Mouse (Mus musculus) CH12.LX (cell line): Measurements from ENCODE around the gene Atp5c1.

Experiments used
- CTCF ChIP-seq, 2 experiments: IDR thresholded peaks in 1 of 2; conservative IDR thresholded peaks in 1 of 2; 2 replicates each; pipeline ENCODE4 v1.5.1; 2011 to 2012; ENCODE audit warnings: low read depth in 2 of 2, low read length in 2 of 2, improper control_type of control experiment in 1 of 2, inconsistent platforms in 1 of 2, mild to moderate bottlenecking in 1 of 2, moderate library complexity in 1 of 2
- EP300 ChIP-seq: IDR thresholded peaks from 2 replicates; pipeline ENCODE4 v1.6.1; 2011; ENCODE audit warnings: low read length, improper control_type of control experiment
- MAZ ChIP-seq: IDR thresholded peaks from 2 replicates; pipeline ENCODE4 v1.6.1; 2012; ENCODE audit warnings: low read depth, mild to moderate bottlenecking, inconsistent platforms, low read length, improper control_type of control experiment, moderate library complexity
- MYC ChIP-seq: IDR thresholded peaks from 2 replicates; pipeline ENCODE4 v1.6.1; 2011; ENCODE audit warnings: low read depth, mild to moderate bottlenecking, improper control_type of control experiment, low read length
- NELFE ChIP-seq: IDR thresholded peaks from 2 replicates; pipeline ENCODE4 v1.6.1; 2011; ENCODE audit warnings: low read depth, low read length, improper control_type of control experiment
- NRF1 ChIP-seq: IDR thresholded peaks from 2 replicates; pipeline ENCODE4 v1.6.1; 2014; ENCODE audit warnings: low read depth, mild to moderate bottlenecking, inconsistent platforms, low read length, improper control_type of control experiment, moderate library complexity
- POLR2A ChIP-seq: IDR thresholded peaks from 2 replicates; pipeline ENCODE4 v1.6.1; 2011; ENCODE audit warnings: low read depth, mild to moderate bottlenecking, improper control_type of control experiment, low read length
- POLR2AphosphoS2 ChIP-seq: IDR thresholded peaks from 2 replicates; pipeline ENCODE4 v1.6.1; 2011; ENCODE audit warnings: low read depth, low read length, improper control_type of control experiment
- TCF12 ChIP-seq: IDR thresholded peaks from 2 replicates; pipeline ENCODE4 v1.6.1; 2014; ENCODE audit warnings: low read depth, mild to moderate bottlenecking, inconsistent platforms, low read length, improper control_type of control experiment
- UBTF ChIP-seq: IDR thresholded peaks from 2 replicates; pipeline ENCODE4 v1.6.1; 2012; ENCODE audit warnings: low read depth, mild to moderate bottlenecking, inconsistent platforms, low read length, improper control_type of control experiment, moderate library complexity
- USF2 ChIP-seq: conservative IDR thresholded peaks from 2 replicates; pipeline ENCODE4 v1.6.1; 2011; ENCODE audit warnings: low read depth, low read length, improper control_type of control experiment

DNA sequence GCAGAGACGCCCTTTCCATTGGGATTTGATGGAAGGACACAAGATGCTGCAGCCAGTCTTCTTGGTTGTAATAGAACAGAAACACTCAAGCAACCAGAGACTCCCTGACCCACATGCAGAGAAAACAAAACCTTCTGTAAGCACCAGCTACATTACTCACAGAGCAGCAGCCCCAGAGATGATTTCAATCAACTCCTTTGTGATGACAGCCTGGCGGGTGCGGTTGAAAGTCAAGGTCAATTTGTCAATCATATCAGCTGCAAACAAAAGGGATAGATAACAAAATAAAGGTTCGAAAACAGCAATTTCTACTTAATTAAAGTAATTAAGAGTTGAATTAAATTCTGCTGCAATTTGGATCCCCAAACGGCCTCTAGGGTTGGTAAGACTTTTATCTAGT lies 21.5 kb downstream of the Atp5c1 start:
- TF ChIP-seq MYC (no peak), CTCF (conservative IDR thresholded peaks at IDR 0.05 in 1 of 2, IDR thresholded peaks at IDR 0.05 in 1 of 2; ENCODE audit: low read depth in 2 of 2, low read length in 2 of 2) (no peak), POLR2A (no peak), TCF12 (no peak), POLR2AphosphoS2 (no peak), USF2 (no peak), NRF1 (no peak), EP300 (no peak), NELFE (no peak), UBTF (no peak), MAZ (no peak)
